Mouse (Mus musculus) bone marrow macrophage, adult 2 months (primary cell): ENCODE measurements around the gene Tut4. TPM values are rescaled to one million over a fixed set of nuclear protein-coding genes. Genes with fewer than 3 reads are reported as not detected.
A peak's percentile ranks its signal among the peaks of the same experiment; 100 is the strongest.

Experiments
- H3K27ac ChIP-seq: 2 replicates; pipeline ENCODE4 v1.5.1; 2012; ENCODE audit warnings: low read depth, low read length; ENCODE audit not compliant: insufficient read depth
- H3K4me1 ChIP-seq: 2 replicates; pipeline ENCODE4 v1.6.1; 2012; ENCODE audit warnings: low read length; ENCODE audit not compliant: control insufficient read depth, insufficient read depth
- H3K4me3 ChIP-seq: 2 replicates; pipeline ENCODE4 v1.5.1; 2012; ENCODE audit warnings: mild to moderate bottlenecking, low read length, moderate library complexity; ENCODE audit not compliant: insufficient read depth
- CTCF ChIP-seq: IDR thresholded peaks from 2 replicates; pipeline ENCODE4 v1.5.1; 2012; ENCODE audit warnings: low read depth, mild to moderate bottlenecking, low read length, moderate library complexity
- POLR2A ChIP-seq: IDR thresholded peaks from 2 replicates; pipeline ENCODE4 v1.6.1; 2012; ENCODE audit warnings: mild to moderate bottlenecking, low read depth, low read length, borderline replicate concordance
- polyA plus RNA-seq: library from polyadenylated mRNA; stranded (reverse); fragments of >200 nt; gene quantifications from 2 replicates; pipeline ENCODE4 v1.2.4, GENCODE M21; 2012; ENCODE audit not compliant: missing spikeins, insufficient read depth, insufficient read length

Tut4 gene
- polyA plus RNA-seq, 1 experiment = 37.6 TPM

- Histone ChIP-seq H3K27ac (peak overlapping the region; percentile 19; the same call in 1 of the 2 replicates), H3K4me1 (peaks cover 6% of the 10 kb centered on the region), H3K4me3 (no peak overlapping the region)
- TF ChIP-seq CTCF (no peak), POLR2A (no peak)
Measured at GRCm38 (mm10) chr4:108598306-108598705, 139.1 kb downstream of the Tut4 start.

- no peak for TF ChIP-seq CTCF
- no peak for TF ChIP-seq POLR2A
- H3K4me1 ChIP-seq = peaks cover 6% of the 10 kb centered on the region
- no peak overlapping the region for H3K27ac ChIP-seq
- H3K4me3 ChIP-seq = no peak overlapping the region
Measured at GRCm38 (mm10) chr4:108601870-108602269, 142.6 kb downstream of the Tut4 start.

GRCm38 (mm10) chr4:108608651-108609050 lies 149.4 kb downstream of the Tut4 start:
- no peak overlapping the region for H3K4me3 ChIP-seq
- no peak overlapping the region for H3K27ac ChIP-seq
- no peaks in the 10 kb centered on the region for H3K4me1 ChIP-seq
- TF ChIP-seq POLR2A (no peak), CTCF (no peak)

Other genes with a start within 250 kb of the Tut4 start
- not detected in 2 replicates for gene Zyg11a, start 241.4 kb upstream of the Tut4 start, polyA plus RNA-seq
- gene Zyg11b, start 158.3 kb upstream of the Tut4 start, polyA plus RNA-seq = 16.9 and 17.2 TPM in 2 replicates
- 7.9 and 10.3 TPM in 2 replicates for gene Coa7, start 131.3 kb upstream of the Tut4 start, polyA plus RNA-seq
- gene Shisal2a, start 76.1 kb upstream of the Tut4 start, polyA plus RNA-seq = not detected in 2 replicates
- gene Gpx7, start 52.5 kb upstream of the Tut4 start, polyA plus RNA-seq = 0.66 TPM in 1 of 2 replicates, not detected in the other
- gene Prpf38a, start 119.9 kb downstream of the Tut4 start, polyA plus RNA-seq = 29.7 and 31.4 TPM in 2 replicates
- 1.1 and 1.3 TPM in 2 replicates for gene Orc1, start 120.0 kb downstream of the Tut4 start, polyA plus RNA-seq
- 37.9 and 49.0 TPM in 2 replicates for gene Cc2d1b, start 160.5 kb downstream of the Tut4 start, polyA plus RNA-seq